Mouse (Mus musculus): ENCODE results near the gene Klc1.
A peak's percentile ranks its signal among the peaks of the same experiment; 100 is the strongest.
"Not testable (repeated sequence)": the region's sequence is repeated elsewhere in the genome, so short reads cannot be mapped to it uniquely, and the experiment has no call there.

The Klc1 gene

GRCm38 (mm10) chr12:111758381-111759175 lies at the start of gene Klc1:
Gene Klc1, plus strand, starts transcription at chr12:111758849.
- DNase-seq = peak; percentile 78 to 85

DNA sequence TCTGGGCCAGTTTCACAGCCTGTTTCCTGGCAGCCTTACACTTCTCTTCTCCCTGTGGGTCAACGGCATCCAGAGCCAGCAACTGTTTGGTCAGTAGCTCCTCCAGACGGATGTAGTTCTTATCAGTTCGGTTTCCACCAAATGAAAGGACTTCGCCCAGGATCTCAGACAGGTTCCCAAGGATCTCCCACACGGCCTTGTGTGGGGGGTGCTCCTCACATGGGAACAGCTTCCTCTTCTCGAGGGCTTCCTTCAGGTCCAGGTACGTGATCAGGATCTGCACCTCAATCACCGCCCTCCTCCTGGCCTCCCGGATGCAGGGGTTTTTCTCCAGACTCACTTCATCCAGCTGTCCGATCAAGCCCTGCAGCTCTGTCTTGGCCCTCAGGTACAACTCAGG lies 48.6 kb upstream of the Klc1 start:
- peak in 1 of 2 experiments; percentile 33 for DNase-seq

DNA sequence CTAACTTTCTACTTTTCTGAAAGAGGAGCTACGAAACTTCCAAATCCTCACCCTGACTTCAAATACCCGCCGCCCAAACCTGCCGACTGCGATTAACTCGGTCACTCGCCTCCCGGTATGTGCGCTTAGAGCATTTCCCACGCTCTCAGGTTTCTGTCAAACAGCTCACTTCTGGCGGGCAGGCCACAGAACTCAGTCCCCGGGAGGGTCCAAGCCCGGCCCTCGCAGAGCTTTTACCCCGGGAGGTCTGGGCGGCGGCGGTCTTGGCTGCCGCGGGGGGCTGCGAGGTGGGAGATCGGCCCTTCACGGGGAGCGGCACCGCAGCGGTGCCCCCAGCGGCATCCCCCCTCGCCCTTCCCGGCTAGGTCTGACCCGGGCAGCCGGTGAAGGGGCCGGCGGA lies 46.2 kb upstream of the Klc1 start:
- peak; percentile 27 to 63 for DNase-seq

DNA sequence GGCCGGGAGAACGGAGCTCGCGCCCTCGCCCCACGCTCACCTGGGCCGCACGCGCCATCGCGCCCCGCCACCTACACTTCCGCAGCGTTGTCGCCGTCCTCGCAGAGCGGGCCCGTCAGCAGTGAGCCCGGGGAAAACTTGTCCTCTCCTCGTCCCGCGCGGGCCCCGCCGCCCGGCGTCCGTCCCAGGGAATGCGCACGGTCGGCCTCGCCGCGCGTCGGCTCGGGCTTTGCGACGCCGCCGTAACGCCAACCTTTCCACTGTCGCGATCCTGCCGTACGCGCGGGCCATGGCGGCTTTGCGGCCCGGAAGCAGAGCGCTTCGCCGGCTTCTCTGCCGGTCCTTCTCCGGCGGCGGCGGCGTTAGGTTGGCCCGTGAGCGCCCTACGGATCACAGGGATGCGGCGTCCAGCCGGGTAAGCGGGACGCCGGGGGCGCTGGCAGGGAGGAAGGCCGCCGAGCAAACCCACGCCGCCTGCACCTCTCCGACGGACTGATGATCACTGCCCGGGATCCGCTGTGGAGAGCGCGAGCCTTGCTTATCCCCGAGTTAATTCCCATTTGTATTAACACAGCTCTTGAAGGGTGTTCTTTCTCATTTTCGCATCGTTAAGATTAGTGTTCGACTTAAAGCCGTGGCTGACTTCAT lies 45.5 kb upstream of the Klc1 start, which contains the start of the genes Bag5 and Apopt1:
Bag5 (minus strand) TSS at position 254 of the 648 bp plus-strand sequence.
Apopt1 (plus strand) TSS at position 258 of the 648 bp plus-strand sequence.
- DNase-seq = peak; percentile 90 to 96

- DNase-seq = peak in 1 of 2 experiments; percentile 39
Measured at GRCm38 (mm10) chr12:111713880-111714279, 44.8 kb upstream of the Klc1 start.

DNA sequence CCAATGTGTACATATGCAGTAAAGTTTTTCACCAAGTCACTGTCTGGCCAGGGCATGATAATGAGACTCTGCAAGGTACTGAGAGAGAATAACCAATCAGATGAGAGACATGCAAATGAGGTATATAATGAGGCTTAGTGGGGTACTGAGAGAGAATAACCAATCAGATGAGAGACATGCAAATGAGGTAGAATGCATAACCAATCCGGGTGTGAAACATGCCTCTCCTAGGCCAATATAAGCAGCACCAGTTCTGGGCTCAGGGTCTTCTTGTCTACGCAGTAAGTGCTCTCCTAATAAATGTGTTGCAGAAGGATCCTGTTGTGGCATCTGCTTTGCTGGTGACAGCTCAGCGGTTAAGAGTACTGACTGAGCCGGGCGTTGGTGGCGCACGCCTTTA lies 42.1 kb upstream of the Klc1 start:
- DNase-seq = no peak

GRCm38 (mm10) chr12:111718656-111719055 lies 40.0 kb upstream of the Klc1 start:
- no peak for DNase-seq

- no peak for DNase-seq
Measured at GRCm38 (mm10) chr12:111720222-111720621, 38.4 kb upstream of the Klc1 start.

DNA sequence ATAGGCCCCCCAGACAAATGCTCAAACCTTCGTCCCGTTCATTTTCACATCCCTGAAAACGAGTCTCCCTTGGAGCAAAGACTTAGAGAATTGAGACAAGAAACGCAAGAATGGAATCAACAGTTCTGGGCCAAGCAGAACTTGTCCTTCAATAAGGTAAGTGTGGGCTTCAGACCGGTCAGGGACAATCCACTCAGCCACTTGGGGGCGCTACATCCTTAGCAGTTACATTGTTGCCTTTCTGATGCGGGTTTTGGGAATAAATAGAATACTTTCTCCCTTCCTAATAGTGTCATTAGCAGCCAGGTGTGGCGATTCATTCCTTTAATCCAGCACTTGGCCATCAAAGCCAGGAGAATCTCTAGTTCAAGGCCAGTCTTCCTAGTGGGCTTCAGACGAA lies 36.0 kb upstream of the Klc1 start:
- DNase-seq = peak; percentile 59 to 77

- DNase-seq = no peak
Measured at GRCm38 (mm10) chr12:111724638-111725337, 33.9 kb upstream of the Klc1 start.

DNA sequence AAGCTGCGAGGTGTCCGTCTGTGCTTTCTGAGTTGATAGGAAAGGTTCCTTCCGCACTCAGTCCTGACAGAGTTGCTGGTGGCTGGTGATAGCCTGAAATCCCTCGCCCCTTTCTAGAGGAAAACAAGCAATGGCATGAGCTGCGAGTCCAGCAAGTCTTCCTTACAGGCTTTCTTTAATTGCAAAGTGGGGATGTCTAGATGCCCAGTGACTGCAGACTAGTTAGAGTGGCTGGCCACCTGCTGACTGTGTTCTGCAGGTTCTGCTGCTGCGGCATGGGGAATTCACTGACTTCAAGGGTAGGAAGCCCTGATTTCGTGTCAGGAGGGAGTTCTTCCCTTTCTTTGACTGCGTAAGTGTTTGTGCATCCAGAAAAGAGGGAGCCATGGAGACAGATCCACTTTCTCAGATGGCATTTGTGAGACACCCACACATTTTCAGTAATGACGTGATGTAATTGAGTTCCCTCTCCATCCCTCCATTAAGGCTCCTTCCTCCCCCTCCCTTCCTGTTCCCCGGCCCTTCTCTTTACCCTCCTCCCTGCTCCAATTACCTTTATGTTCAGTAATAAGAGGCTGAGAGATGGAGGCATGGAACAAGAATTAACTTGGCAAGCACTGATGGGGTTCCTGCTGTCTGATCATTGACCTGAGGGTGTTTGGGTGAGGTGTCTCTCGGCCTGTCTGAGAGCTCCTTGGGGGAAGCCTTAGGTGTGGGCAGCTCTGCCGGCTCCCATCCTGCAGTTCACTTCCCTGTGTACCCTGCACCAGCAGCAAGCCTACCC lies 33.1 kb upstream of the Klc1 start:
- no peak for DNase-seq

GRCm38 (mm10) chr12:111726122-111726463 lies 32.6 kb upstream of the Klc1 start:
- DNase-seq = peak; percentile 44 to 74

DNA sequence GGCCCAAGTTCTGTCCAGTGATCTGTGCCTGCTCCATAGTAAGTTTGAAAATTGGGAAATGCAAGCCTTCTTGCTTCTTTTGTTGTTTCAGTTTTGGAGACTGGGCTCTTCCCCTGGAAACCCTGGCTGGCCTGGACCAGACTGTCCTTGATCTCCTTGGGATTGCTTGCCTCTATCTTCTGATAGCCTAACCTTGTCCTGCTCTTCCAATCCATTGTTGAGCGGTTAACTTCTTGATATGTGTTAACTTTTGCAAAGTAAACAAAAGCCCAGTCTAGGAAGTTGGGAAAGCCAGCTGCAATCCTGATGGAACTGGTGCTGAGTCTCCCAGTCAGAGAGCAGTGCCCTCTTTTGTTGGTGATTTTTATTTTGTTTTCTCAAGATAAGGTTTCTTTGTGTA lies 30.7 kb upstream of the Klc1 start:
- no peak for DNase-seq

DNA sequence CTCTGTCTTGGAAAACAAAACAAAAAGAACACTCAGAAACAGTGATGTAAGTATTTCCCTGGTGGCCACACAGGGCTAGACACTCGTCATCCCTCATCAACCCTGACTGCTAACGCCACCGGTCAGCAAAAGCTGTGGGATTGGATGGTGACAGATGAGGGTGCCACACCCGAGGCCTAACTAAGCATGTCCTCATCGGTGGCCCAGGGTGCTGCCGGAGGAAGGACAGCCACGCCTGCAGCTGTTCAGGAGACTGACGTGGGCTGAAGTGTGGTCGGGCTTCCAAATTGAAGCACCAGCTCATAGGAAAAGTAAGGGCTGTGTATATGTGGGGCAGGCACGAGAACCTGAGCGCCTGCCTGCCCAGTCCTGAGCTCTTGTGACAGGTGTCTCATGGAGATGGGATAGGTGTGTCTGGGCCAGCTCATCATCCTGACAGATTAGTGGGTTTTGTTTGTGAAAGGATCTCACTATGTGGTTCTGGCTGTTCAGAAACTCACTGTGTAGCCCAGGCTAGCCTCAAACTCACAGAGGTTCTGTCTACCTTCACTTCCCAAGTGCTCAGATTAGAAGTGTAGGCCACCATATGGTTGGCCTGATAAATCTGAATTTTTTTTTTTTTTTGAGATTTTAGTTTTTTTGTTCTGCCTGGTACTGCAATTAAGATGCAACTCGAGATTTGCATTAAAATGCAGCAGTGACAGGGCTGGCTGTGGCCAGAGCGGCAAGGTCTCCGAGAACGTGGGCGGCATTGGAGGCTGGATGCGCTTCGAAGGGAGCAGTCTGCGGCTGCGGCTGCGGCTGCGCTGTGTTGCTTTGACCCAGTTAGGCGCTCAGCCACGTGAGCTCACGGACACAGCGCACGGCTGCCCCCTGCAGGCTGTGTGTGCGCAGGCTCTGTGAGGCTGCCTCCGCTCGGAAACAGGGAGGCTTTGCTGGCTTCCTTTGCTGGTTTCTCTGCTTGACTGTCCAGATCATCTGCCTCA lies 26.5 kb upstream of the Klc1 start:
- DNase-seq = peak; percentile 91 to 92

DNA sequence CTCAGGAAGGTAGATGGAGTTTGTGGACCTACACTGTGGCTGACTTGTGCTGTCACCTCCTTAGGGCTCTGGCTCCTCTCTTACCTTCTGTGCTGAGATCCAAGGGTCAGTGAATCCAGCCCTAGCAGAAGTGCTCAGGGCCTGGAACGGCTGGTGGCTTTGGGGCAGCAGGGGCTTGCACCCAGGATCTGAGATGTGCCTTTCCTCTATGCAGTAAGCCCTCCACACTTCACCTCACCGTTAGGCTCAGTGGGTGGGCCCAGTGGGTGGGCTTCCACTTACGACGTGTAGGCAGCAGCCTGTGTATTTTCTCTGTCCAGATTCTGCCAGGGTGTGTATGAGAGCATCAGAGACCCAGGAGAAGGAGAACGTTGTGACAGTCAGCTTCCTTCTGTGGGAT lies 25.7 kb upstream of the Klc1 start:
- no peak for DNase-seq

GRCm38 (mm10) chr12:111734912-111735311 lies 23.7 kb upstream of the Klc1 start:
- no peak for DNase-seq

DNA sequence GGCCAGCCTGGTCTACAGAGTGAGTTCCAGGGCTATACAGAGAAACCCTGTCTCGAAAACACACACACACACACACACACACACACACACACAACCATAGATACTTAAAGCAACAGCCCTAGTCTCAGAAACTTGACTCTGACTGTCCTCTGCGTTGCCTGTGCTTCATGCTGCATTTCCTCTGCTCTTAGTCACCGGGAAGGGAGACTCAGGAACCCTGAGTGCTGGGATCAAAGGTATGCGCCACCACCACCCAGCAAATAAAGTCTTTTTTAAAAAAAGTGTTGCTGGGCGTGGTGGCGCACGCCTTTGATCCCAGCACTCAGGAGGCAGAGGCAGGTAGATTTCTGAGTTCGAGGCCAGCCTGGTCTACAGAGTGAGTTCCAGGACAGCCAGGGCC lies 22.0 kb upstream of the Klc1 start:
- not testable (repeated sequence) for DNase-seq

DNA sequence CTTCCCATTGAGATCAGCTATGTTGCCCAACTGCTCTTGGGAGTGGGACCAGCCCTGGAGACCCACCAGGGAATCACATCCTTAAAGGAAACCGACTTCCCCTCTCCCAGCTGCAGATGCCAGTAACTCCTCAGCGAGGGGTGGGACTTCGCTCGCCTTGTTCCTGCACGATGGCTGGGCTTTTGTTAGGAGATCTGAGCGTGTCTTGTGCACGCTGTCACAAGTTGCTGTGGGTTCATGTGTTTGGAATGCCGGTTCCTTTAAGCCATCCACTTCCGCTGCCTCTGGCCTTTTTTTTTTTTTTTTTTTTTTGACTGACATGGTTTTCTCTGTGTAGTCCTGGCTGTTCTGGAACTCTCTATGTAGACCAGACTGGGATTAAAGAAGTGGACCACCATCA lies 21.3 kb upstream of the Klc1 start:
- no peak for DNase-seq

- DNase-seq = peak; percentile 80 to 91
Measured at GRCm38 (mm10) chr12:111738754-111739153, 19.9 kb upstream of the Klc1 start.

- DNase-seq = no peak
Measured at GRCm38 (mm10) chr12:111741338-111741737, 17.3 kb upstream of the Klc1 start.

DNA sequence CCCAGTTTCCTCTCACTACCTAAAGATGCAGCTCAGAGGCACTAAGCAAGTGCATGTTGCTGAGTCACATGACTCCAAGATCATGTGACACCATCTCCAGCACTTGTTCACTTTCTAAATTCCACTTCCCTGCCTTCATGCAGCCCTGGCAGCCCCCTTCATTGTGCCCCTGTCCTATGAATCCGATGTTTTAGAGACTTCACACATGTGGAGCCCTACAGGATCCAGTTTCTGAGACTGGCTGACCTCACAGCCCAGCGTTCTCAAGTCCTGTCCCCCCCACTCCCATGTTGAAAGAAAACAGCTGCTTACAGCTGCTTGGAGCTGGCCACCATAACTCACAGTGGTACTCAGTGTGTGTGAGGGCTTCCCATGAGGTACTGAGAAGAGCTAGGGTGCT lies 15.2 kb upstream of the Klc1 start:
- DNase-seq = peak; percentile 40 to 55
